Mouse (Mus musculus) E14TG2a.4 (cell line): ENCODE results near the gene Spint2.
"Not testable (repeated sequence)": the region's sequence is repeated elsewhere in the genome, so short reads cannot be mapped to it uniquely, and the experiment has no call there.

Source experiments
- CTCF ChIP-seq: conservative IDR thresholded peaks from 2 replicates; pipeline ENCODE4 v1.5.1; 2014; ENCODE audit warnings: low read length
- NANOG ChIP-seq: IDR thresholded peaks from 2 replicates; pipeline ENCODE4 v1.6.1; 2014; ENCODE audit warnings: borderline replicate concordance, low read length, mixed read lengths
- POU5F1 ChIP-seq: IDR thresholded peaks from 2 replicates; pipeline ENCODE4 v1.6.1; 2014; ENCODE audit warnings: low read length, borderline replicate concordance

DNA sequence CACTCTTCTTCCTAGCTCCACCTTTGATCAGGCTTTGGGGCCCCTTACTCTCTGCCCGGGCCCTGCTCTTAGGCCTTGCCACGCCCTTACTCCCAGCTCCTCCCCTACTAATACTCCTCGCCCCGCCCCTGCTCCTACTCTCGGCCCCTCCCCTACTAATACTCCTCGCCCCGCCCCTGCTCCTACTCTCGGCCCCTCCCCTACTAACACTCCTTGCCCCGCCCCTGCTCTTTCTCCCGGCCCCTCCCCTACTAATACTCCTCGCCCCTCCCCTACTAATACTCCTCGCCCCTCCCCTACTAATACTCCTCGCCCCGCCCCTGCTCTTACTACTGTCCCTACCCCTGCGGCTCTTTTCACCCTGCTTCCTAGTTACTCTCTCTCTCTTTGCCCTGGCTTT, 70.7 kb downstream of the Spint2 start:
- TF ChIP-seq CTCF, NANOG, POU5F1: not testable (repeated sequence)
